Mouse (Mus musculus) adrenal gland (tissue): ENCODE results near the gene Ddc.

Experiments used
- intact Hi-C: fragments of 180-260 bp; cut with DNase I; formaldehyde crosslinking; loops from one replicate; pipeline ENCODE4 v1.15.1; 2025

The Ddc gene

DNA sequence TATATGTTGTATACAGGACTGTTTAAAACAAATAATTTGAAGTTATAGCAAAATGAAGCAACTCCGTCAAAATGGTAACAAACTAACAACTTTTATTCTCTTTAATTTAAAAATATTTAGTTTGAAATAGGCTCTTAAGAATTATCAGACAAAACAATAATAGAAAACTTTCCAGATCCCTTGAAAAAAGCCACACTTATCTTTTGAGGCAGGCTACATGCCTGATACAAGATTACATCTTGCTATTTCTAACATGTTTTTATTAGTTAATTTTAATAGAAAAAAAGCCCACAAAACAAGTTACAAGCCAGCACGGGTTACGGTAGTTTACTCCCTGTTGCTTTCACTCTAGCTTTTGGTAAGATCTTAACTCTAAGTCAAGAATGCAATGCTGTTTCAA, 97.6 kb downstream of the Ddc start:
- intact Hi-C loops: no loop called here

DNA sequence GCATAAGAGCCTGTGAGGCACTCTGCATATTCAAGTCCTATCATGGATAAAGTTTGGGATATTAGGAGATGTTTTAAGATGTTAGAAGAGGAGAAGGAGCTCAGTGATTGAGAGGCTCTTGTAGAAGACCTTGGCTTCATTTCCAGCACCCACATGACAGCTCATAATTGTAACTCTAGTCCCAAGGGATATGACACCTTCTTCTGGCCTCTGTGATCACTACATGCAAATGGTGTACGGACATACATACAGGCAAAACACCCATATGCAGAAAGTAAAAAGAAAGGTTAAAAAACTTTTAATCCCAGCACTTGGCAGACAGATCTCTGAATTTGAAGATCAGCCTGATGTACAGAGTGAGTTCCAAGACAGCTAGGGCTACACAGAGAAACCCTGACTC, 99.3 kb downstream of the Ddc start:
- intact Hi-C loops: no loop called here

DNA sequence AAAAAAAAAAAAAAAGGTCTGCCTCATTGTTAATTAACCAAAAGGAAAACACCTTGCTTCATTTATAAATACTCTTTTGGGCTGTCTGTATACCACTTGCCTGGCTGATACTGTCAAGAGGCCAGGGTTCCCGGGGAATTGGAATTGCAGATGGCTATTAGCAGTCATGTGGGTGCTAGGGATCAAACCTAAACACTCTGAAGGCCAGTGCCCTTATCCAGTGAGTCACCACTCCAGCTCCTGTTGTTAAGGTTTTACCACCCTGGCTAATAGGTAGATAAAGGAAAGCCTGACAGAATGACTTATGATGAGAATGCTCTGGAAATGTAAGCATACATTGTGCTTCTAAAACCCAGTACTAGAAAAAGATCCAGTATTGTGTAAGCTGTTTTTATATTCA, 103.3 kb downstream of the Ddc start:
- intact Hi-C loops: no loop called here

DNA sequence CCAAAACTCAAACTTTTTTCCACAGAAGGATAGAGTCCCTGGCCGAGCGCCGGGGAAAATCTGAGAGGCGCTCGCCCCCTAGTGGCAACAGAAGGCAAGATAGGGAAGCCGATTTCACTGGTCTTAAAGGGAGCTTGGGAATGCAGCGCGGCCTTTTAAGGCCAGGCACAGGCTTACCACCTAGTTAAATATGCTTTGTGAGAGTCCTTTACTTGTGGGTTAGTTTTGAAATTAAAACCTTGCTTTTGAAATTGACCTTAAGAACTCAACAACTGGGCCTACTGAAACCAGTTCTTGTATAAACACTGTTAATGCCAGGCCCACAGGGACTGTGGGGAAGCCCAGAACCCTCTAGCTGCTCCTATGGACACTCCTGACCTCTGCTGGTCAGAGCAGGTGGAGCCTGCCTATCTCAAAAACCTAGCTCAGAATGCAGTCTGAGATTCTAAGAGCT, 109.4 kb downstream of the Ddc start:
- intact Hi-C loops: loop anchor here (1.0 to 2.0 kb wide), 3 partner anchors 231 to 327 kb away; no protein-coding TSS in a partner anchor

DNA sequence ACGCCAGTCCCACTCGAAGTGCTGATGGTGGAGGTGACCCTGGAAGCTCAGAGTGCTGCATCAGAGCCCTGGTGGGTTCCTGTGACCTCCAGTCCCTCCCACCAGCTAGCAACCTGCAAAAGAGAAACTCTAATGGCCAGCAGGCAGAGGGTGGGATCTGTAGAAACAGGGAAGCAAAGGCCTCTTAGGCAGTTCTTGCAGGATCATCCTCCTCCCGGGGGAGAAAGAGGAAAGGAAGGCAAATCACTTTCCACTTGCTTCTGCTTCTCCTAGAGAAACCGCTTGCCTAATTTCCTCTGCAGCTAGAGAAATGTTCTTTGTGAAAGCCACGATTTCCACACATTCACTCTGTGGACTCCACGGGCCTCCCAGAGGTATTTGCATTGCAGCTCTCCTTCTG, 112.5 kb downstream of the Ddc start:
- intact Hi-C loops: no loop called here

DNA sequence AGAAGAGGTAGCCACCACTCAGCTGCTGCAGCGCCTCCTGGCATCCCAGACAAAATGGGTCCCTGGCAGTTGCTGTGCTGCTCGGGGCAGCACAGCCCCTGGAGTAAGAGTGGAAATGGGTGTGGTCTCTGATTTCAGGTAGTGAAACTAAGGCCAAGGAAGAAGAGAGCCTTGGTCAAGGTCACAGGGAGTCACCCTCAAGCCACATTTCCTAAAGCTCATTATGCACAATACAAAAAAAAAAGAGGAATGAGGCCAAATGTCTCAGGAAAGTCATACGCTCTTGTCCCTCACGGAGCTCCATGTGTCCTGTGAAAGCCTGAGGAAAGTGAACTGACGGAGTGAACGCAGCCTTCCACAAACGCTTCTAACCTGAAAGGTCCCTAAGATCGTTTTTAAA, 116.2 kb downstream of the Ddc start:
- intact Hi-C loops: no loop called here

DNA sequence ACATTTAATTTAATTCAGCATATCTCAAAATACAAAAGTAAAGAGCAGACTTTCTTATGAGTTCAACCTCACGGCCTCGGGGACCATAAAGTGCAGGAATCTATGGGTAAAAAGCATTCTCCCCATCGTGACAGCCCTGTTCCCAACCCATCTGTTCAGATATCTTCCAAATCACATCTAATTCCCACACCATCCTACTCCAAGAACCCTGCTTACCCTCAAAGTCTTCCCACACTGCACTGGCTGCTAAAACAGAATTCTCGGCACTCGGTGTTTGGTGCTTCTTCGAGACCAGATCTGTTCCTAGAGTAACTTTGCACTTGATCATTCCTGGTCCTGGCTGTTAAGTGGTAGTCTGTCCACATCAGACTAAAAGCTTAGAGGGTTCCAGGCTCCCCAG, 119.6 kb downstream of the Ddc start:
- intact Hi-C loops: no loop called here

DNA sequence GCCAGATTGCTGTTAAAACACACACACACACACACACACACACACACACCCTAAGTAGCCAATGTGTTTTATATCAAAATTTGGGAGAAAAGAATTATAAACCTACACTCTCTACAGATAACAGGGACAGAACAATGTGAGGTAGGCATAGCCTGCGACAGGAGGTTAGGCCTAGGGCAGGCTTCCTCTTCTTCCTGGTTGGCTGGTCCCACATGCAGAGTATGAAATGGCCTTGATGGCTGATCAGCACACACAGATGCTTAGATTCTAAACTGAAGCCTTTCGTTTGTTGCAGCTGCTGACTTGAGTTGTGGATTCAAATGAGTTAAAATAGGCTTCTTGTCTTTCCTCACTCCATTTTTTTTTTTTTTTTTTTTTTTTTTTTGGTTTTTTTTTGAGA, 120.1 kb downstream of the Ddc start:
- intact Hi-C loops: no loop called here

DNA sequence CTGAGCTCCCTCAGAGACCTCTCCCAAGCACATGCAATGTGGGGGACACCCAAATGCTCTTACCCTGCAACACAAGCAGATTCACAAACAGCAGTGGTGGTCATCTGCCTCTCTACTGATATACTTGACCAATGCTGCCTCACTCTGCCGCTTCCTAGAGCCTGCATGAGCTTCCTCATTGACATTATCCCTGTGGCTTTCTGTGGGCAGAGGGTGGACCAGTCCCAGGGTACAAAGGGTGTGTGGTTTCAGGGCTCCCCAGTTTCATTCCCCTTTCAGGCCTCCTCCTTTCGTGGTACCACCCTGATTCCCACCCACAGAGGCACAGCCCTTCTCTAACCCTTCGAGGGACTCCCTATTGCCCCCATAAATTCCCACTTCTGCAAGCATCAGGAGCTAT, 120.7 kb downstream of the Ddc start:
- intact Hi-C loops: no loop called here

DNA sequence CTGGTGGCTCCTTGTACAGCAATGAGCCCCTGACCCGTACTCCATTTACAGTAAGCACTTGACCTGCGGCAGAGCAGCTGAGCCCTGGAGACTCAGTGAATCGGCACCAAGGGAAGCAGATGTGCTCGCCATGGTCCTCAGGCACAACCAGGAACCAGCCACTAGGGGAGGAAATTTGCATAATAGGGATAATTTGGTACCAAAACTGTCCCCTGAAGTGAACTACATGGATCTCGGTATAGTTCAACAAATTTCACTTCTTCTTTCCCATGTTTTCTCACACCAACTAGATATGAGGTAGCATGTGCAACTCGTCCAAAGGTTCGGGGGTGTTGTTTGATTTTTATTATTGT, 121.1 kb downstream of the Ddc start:
- intact Hi-C loops: no loop called here

DNA sequence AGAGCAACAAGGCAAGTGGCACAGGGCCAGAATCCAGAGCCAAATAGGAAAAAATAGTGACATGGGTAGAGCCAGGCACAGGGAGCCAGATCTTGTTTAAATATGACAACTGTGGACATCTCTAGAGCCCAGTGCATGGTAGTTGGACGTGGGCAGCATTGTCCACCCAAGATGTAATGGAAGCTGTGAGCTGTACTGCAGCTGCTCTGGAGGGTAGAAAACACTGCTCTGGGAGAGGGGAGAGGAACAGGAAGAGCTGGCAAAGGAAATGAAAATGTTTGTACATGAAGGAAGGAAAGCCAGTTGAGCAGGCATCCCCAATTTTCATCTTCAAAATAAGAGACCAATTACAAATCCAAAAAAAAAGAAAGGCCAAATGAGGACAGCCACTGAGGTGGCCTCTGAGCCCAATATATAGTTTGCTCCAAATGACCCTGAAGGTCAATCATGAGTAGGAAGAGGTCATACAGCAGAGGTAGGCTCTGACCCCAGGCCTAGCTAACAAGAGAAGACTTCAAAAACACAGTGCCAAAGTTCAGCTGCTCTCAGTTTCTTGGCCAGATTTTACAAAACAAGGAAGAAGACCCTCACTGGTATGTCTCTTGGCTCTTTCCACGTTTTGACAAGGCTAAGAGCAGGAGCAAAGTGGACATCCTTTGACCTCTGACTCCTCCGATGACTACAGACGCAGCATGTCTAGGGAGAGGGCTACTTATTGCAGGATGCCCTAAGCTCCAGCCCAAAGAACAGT, 121.7 kb downstream of the Ddc start:
- intact Hi-C loops: no loop called here

DNA sequence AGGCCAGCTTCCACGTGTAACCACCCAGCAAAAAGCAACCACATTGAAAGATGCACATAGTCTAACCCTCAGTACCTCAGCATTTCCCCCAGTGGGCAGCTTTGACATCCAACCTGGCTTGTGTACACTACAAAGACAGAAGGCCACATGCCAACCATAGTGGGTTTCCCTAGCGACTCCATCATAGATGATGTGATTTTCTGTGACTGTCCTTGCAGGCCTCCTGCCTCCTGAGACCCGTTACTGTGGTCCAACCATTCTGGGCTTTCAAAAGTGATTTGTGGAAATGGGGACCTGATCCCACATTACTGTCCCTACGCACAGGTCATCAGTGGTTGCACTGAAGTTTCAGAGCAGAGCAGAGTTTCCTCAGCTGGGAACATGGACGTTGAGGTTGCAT, 123.1 kb downstream of the Ddc start:
- intact Hi-C loops: no loop called here

DNA sequence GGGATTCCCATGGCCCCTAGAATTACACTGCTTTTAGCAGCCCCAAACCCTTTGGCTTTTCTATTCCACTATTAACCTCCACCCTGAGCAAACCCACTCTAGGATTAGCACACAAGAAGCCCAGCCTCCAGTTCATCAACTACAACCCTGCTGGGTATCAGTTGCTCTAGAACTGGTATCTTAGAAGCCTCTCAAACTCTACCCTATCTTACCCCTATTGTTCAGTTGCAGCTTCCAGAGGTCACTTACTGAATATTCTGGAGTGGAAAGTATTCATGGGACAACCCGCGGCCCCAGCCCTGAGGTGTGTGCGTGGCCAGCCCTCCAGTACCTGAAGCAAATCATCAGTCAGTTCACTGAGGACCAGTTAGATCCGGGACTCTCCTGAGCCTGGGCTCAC, 123.6 kb downstream of the Ddc start:
- intact Hi-C loops: no loop called here

DNA sequence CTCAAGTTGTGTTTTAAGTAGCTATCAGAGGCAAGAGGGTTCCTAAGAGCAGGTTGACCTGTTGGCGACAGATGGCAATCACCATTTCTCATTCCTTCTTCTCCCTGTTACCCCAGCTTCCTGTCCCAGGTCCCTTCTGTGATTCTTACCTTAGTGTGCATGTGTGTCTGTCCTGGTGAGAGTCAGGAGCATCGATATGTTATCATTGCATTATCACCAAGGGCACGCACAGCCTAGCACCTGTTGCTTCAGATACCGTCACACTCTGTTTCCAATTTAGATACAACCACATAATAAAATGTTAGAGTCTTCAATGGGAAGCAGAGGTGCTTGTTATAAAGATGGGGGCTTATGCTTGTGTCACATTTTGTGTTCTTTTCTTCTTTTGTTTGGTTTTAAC, 125.7 kb downstream of the Ddc start:
- intact Hi-C loops: no loop called here

DNA sequence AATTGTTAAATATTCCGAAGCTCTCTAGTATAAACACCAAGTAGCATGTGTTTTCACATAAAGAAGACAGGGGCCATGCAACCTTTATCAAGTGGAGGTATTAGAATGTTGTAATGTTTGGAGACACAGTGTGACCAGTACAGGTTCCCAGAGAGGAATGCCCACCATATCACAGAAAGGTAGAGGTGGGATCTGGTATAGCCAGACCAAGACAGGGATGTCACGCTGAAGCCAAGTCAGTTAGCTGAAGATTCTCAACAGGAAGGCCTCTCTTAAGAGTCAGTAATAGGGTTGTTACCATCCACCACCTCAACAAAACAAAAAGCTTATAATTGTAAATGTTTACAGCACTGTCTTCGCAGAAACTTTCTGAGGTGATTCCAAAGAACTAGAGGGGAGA, 127.3 kb downstream of the Ddc start:
- intact Hi-C loops: no loop called here

DNA sequence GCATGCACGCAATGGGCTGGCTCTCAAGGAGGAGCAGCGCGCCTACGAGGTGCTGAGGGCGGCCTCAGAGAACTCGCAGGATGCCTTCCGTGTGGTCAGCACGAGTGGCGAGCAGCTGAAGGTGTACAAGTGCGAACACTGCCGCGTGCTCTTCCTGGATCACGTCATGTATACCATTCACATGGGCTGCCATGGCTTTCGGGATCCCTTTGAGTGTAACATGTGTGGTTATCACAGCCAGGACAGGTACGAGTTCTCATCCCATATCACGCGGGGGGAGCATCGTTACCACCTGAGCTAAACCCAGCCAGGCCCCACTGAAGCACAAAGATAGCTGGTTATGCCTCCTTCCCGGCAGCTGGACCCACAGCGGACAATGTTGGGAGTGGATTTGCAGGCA, 128.7 kb downstream of the Ddc start:
- intact Hi-C loops: no loop called here

DNA sequence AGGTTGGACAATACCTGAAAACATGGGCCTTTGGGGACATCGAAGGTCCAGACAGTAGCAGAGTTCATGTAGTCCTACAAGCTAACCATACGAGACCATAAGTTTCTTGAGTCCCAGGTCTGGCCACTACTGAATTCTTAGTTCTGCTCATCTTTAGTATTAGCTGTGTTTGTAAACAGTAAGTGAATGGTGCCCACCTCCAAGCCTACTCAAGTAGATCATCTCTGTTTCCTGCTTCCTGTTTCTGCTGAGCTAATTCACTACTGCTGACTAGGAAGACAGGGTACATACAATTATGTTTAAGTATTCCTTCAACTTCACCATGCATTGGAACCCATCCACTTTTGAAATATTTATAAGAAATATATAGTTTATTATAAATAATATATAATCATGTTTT, 129.9 kb downstream of the Ddc start:
- intact Hi-C loops: no loop called here

DNA sequence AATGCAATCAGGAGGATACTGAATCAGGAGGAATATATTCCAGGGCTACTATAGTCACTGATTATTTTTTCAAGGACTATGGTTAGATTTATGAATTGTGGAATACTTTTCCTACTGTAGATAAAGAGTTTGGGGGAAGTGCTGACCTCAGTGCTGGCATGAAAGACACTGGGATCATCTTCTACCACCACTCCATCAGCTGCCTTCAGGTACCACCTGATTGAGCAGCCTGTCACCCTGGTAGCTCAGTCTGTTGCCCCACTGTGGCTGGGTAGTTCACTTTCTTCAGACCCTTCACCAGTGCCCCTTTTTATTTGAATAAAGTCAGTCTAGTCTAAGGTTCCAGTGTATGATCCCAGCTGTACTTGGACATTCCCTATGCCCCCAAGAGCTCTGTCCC, 131.2 kb downstream of the Ddc start:
- intact Hi-C loops: no loop called here

DNA sequence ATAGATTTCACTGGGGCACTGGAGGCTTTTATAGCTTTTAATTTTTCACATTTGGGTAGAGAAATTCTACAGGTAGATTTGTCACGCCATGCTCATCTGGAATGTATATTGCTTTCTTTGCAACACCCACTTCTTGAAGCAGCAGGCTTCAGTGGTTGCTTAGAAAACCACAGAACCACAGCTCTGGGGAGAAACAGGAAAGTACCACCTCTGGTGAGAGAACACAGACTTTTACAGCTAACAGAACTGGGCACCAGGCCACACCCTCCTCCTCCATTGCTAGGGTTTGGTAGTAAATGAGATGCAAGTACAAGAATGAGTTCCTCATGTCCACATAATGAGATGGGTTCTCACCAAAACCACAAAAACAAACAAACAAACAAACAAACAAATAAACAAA, 131.8 kb downstream of the Ddc start:
- intact Hi-C loops: no loop called here

DNA sequence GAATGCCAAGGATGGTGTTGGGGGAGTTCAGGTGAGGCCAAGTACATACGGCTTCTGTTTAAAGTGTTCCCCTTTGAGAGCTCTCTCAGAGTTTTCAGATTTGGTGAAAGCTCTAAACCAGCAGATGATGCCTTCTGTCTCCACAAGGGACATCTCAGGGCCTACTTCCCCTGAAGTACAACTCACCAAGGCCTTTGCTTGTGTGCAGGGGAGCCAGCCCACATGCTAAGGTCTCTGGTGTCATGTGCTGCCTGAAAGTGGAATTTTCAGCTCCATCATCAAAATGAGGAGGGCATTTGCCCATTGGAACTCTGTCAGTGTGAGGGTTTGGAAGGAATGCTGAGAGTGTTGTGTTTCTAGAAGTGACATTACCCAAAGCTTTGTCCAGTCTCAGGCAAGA, 132.5 kb downstream of the Ddc start:
- intact Hi-C loops: no loop called here
